11 mouse cellular contexts compared by ENCODE assay signal in the genomic region with DNA sequence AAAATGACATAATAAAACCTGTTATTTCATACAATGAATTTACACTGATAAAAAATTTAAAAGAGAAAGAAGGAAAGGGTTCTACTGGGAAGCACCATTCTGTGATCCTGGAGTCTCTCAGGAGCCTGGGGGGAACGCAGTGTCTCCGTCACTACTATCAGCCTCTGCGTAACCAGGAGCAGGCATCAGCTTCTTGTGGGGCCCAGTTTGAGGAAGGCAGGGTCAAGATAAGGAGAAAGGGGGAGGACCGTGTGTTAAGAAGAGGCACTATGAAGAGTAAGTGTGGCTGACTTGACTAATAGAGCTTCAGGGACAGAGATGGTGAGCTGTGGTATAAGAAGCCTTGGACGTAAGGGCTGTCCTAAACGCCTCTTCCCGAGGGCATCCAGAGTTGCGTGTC. TPM values are rescaled to one million over a fixed set of nuclear protein-coding genes. Genes with fewer than 3 reads are reported as not detected.
DNase-seq lines count a peak whose midpoint lies in the region; ATAC-seq and TF ChIP-seq lines count a peak whose summit lies in the region.
"Had no signal": no experiment of that assay in that cellular context is flagged by ENCODE, and none has a peak within 500 bp of the region (broad histone marks: within the 10 kb centered on the region; RNA-seq: fewer than 3 reads in every experiment).

No protein-coding gene starts in this region.

- H3K4me1 ChIP-seq in kidney, embryonic 15.5 days = peaks cover 35% of the 10 kb centered on the region
- peaks cover 44% of the 10 kb centered on the region for H3K4me1 ChIP-seq in brown adipose tissue, adult 24 weeks (ENCODE audit: control insufficient read depth, insufficient read depth, insufficient read length, low read length)
- H3K4me1 ChIP-seq in intestine, embryonic 16.5 days (ENCODE audit: control insufficient read depth, insufficient read depth, low read length) = peaks cover 19% of the 10 kb centered on the region

- H3K4me2 ChIP-seq in kidney, embryonic 15.5 days = no peak overlapping the region
- H3K4me2 ChIP-seq in intestine, embryonic 16.5 days (ENCODE audit: low read depth, low read length) = no peak overlapping the region
- H3K4me2 ChIP-seq in myocyte (ENCODE audit: low read depth) = peak overlapping the region; percentile 95

- no peak overlapping the region for H3K9ac ChIP-seq in kidney, embryonic 15.5 days
- no peak overlapping the region for H3K9ac ChIP-seq in intestine, embryonic 16.5 days (ENCODE audit: low read depth, low read length)

- H3ac ChIP-seq in myocyte (ENCODE audit: control insufficient read depth, insufficient read length) = no peak overlapping the region

- peak overlapping the region; percentile 18; the same call in 1 of the 2 replicates for H3K27ac ChIP-seq in kidney, embryonic 15.5 days
- peak overlapping the region; percentile 14; the same call in 1 of the 2 replicates for H3K27ac ChIP-seq in brown adipose tissue, adult 24 weeks (replicated peaks; ENCODE audit: low read depth, low read length)
- no peak overlapping the region for H3K27ac ChIP-seq in intestine, embryonic 16.5 days (ENCODE audit: low read length)
- H3K27ac ChIP-seq: hindbrain, embryonic 10.5 days had no signal

- H3K27me3 ChIP-seq in kidney, embryonic 15.5 days = 0 out of 2 replicates have a peak, but pooled peaks cover 1% of the 10 kb centered on the region
- no peaks in the 10 kb centered on the region for H3K27me3 ChIP-seq in intestine, embryonic 16.5 days (replicated peaks; ENCODE audit: control insufficient read depth, insufficient read depth, low read length)
- no peaks in the 10 kb centered on the region for H3K27me3 ChIP-seq in myocyte (ENCODE audit: control insufficient read depth, insufficient read depth, insufficient read length)
- H3K27me3 ChIP-seq: CH12.LX had no signal

- H3K9me3 ChIP-seq in kidney, embryonic 15.5 days (replicated peaks) = no peaks in the 10 kb centered on the region
- H3K9me3 ChIP-seq in intestine, embryonic 16.5 days (ENCODE audit: control insufficient read depth, low read length) = no peaks in the 10 kb centered on the region
- H3K9me3 ChIP-seq: embryonic facial prominence, embryonic 10.5 days; hindbrain, embryonic 10.5 days had no signal

- WGBS in kidney, embryonic 15.5 days = 81% methylated on average over 8 of the region's 8 CpGs
- WGBS in intestine, embryonic 16.5 days = 78% methylated on average over 8 of the region's 8 CpGs

- no peaks in the 10 kb centered on the region for H3K36me3 ChIP-seq in kidney, embryonic 15.5 days
- H3K36me3 ChIP-seq in intestine, embryonic 16.5 days (ENCODE audit: control insufficient read depth, insufficient read depth, low read length) = no peaks in the 10 kb centered on the region
- no peaks in the 10 kb centered on the region for H3K36me3 ChIP-seq in myocyte (ENCODE audit: control insufficient read depth, insufficient read depth)
- H3K36me3 ChIP-seq: embryonic facial prominence, embryonic 10.5 days; hindbrain, embryonic 10.5 days had no signal

- H3K4me3 ChIP-seq in kidney, embryonic 15.5 days (replicated peaks) = no peak overlapping the region
- peak overlapping the region; percentile 8; the same call in 1 of the 2 replicates for H3K4me3 ChIP-seq in brown adipose tissue, adult 24 weeks (ENCODE audit: insufficient read depth, low read depth, low read length)
- no peak overlapping the region for H3K4me3 ChIP-seq in intestine, embryonic 16.5 days (ENCODE audit: low read length)
- peak overlapping the region; percentile 6 for H3K4me3 ChIP-seq in myocyte
- H3K4me3 ChIP-seq: embryonic facial prominence, embryonic 10.5 days; hindbrain, embryonic 10.5 days had no signal

- ATAC-seq in kidney, embryonic 15.5 days (replicated peaks; ENCODE audit: low FRiP score) = peak; percentile 70
- peak; percentile 57 for ATAC-seq in intestine, embryonic 16.5 days

- H3K79me2 ChIP-seq in myocyte (ENCODE audit: control insufficient read depth, insufficient read depth) = no peaks in the 10 kb centered on the region

- TF ChIP-seq POLR2A in myocyte (IDR thresholded peaks at IDR 0.05; ENCODE audit: insufficient read length, low read depth) = no peak

- DNase-seq in kidney, adult 11 months = no peak
- no peak for DNase-seq in urinary bladder, postnatal 10 days (ENCODE audit: low spot score)
- no peak for DNase-seq in layer of hippocampus, adult 18-20 months (ENCODE audit: low spot score in 2 of 2)
- DNase-seq: kidney, postnatal 14 days had no signal

TF ChIP-seq in myocyte, 11 proteins besides CTCF, POLR2A, EP300 and RAD21:
- TF ChIP-seq USF1 (IDR thresholded peaks at IDR 0.05; ENCODE audit: low read depth) = no peak

RNA-seq across cellular contexts. Expression of a gene that starts 6.7 kb away (rescaled TPM):
- polyA plus RNA-seq in kidney, embryonic 15.5 days (2015; fragmentation: Nextera tagmentation; extraction: Ambion mirVana) = 7.1 and 9.8 TPM in 2 replicates
- polyA plus RNA-seq in brown adipose tissue, adult 24 weeks (2012; ENCODE audit: insufficient read depth, insufficient read length, missing spikeins) = 22.4 and 30.0 TPM in 2 replicates
- 4.0 and 4.5 TPM in 2 replicates for polyA plus RNA-seq in intestine, embryonic 16.5 days (2015; fragmentation: Nextera tagmentation; extraction: Ambion mirVana)
- 8.2 TPM for polyA plus RNA-seq in myocyte (2012; fragmentation: generic; extraction: Trizol)
- 10 to 100 TPM; 23.8 to 24.5 TPM for total RNA-seq in layer of hippocampus, adult 18-20 months (2021)

Comparison
In these comparisons a context has a peak if more than half of its experiments do, and no peak if none do; other contexts are left out.
1. H3K4me3 ChIP-seq: peak in brown adipose tissue, adult 24 weeks (single experiment) and myocyte (single experiment); none in kidney, embryonic 15.5 days (single experiment) and intestine, embryonic 16.5 days (single experiment).